8 mouse cellular contexts compared by ENCODE assay signal in the genomic region with DNA sequence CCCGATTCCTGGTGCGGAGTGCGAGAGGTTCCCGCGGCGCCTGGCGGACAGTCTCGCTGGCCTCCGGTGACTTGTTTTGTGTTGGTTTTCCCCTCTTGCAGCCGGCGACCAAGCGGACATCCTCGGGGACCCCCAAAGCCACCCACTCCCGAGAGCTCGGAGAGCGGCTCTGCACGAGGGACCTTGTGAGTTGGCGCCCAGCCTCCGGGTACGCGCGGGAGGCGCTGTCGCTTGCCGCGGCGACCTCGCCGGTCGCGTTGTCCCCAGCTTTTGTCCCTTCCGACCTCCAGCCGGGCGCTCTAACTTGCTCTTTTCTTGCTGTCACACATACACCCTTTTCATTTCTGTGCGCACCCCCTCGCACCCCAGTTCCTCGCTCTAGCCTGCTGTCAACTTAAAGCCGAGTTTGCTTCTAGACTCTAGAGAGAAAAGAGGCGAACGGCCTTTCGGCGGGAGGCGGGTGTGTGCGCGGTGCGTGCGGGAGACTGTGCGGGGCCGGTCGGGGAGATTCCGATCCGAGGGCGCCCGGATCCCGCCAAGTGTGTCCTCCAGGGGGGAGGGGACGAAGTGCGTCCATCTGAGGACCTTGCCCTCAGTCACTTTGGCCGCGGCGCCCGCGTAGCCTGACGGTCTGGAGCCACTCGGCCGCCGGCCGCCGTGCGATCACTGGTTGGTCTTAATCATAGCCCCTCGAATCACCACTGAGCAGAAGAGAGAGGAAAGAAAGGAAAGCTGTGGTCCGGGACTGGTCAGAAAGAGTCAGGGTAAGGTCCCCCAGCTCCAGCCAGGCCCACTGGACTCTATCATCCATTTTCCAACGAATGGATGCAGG. TPM values are rescaled to one million over a fixed set of nuclear protein-coding genes. Genes with fewer than 3 reads are reported as not detected.
DNase-seq lines count a peak whose midpoint lies in the region; ATAC-seq and TF ChIP-seq lines count a peak whose summit lies in the region.

No protein-coding gene starts in this region.

- no peak for DNase-seq in spleen, adult 2 months (ENCODE audit: low read depth in 1 of 2, low spot score in 2 of 2)
- DNase-seq in spleen, postnatal 4 days (ENCODE audit: low spot score in 2 of 2) = no peak
- DNase-seq in heart, postnatal 14 days = peak; percentile 59 to 62
- DNase-seq in kidney, postnatal 4 days = peak; percentile 64 to 78
- no peak for DNase-seq in layer of hippocampus, postnatal 14 days (ENCODE audit: low spot score in 2 of 2)

- peaks cover 25% of the 10 kb centered on the region for H3K27me3 ChIP-seq in spleen, adult 2 months (ENCODE audit: control insufficient read depth, insufficient read depth, low read length)
- H3K27me3 ChIP-seq in embryonic facial prominence, embryonic 13.5 days = peaks cover 84% of the 10 kb centered on the region
- H3K27me3 ChIP-seq in midbrain, embryonic 16.5 days (ENCODE audit: control insufficient read depth, insufficient read depth, low read depth, low read length) = peaks cover 21% of the 10 kb centered on the region

- H3K9me3 ChIP-seq in embryonic facial prominence, embryonic 13.5 days = no peaks in the 10 kb centered on the region
- H3K9me3 ChIP-seq in midbrain, embryonic 16.5 days (replicated peaks; ENCODE audit: control insufficient read depth, low read length, poor library complexity, severe bottlenecking) = no peaks in the 10 kb centered on the region

- ATAC-seq in embryonic facial prominence, embryonic 13.5 days (ENCODE audit: insufficient number of reproducible peaks, insufficient read depth, low FRiP score, low TSS enrichment, low read depth) = no peak
- no peak for ATAC-seq in midbrain, embryonic 16.5 days
- no peak for ATAC-seq in megakaryocyte, adult 5-6 weeks (ENCODE audit: poor library complexity, severe bottlenecking)

- no peak for TF ChIP-seq CTCF in spleen, adult 2 months (IDR thresholded peaks at IDR 0.05; ENCODE audit: extremely low read depth, insufficient read depth, insufficient read length, insufficient replicate concordance)

- no peaks in the 10 kb centered on the region for H3K36me3 ChIP-seq in spleen, adult 2 months (ENCODE audit: control insufficient read depth, insufficient read depth, low read length)
- H3K36me3 ChIP-seq in embryonic facial prominence, embryonic 13.5 days = no peaks in the 10 kb centered on the region
- H3K36me3 ChIP-seq in midbrain, embryonic 16.5 days (ENCODE audit: control insufficient read depth, insufficient read depth, low read length) = no peaks in the 10 kb centered on the region

- peak overlapping the region; percentile 60 for H3K9ac ChIP-seq in embryonic facial prominence, embryonic 13.5 days
- peak overlapping the region; percentile 54 for H3K9ac ChIP-seq in midbrain, embryonic 16.5 days (ENCODE audit: low read depth, low read length)

- H3K4me1 ChIP-seq in spleen, adult 2 months (ENCODE audit: control insufficient read depth, insufficient read depth, insufficient read length) = 0 out of 2 replicates have a peak, but pooled peaks cover 2% of the 10 kb centered on the region
- H3K4me1 ChIP-seq in embryonic facial prominence, embryonic 13.5 days = peaks cover 57% of the 10 kb centered on the region
- peaks cover 37% of the 10 kb centered on the region for H3K4me1 ChIP-seq in midbrain, embryonic 16.5 days (ENCODE audit: control insufficient read depth, insufficient read depth, low read length)

- peak overlapping the region; percentile 80 for H3K4me2 ChIP-seq in embryonic facial prominence, embryonic 13.5 days
- peak overlapping the region; percentile 84 for H3K4me2 ChIP-seq in midbrain, embryonic 16.5 days (ENCODE audit: low read length)

- 5% methylated on average over 72 of the region's 72 CpGs for WGBS in spleen, adult 2 months
- under 1% methylated on average over 72 of the region's 72 CpGs for WGBS in embryonic facial prominence, embryonic 13.5 days
- WGBS in midbrain, embryonic 16.5 days = under 1% methylated on average over 72 of the region's 72 CpGs

- H3K4me3 ChIP-seq in spleen, adult 2 months (ENCODE audit: extremely low read depth, insufficient read depth, insufficient read length) = peak overlapping the region; percentile 45; the same call in 1 of the 2 replicates
- H3K4me3 ChIP-seq in embryonic facial prominence, embryonic 13.5 days = peak overlapping the region; percentile 48
- H3K4me3 ChIP-seq in midbrain, embryonic 16.5 days (ENCODE audit: low read depth, low read length) = peak overlapping the region; percentile 43

- no peak overlapping the region for H3K27ac ChIP-seq in spleen, adult 2 months (ENCODE audit: insufficient read depth, low read length)
- no peak overlapping the region for H3K27ac ChIP-seq in embryonic facial prominence, embryonic 13.5 days
- H3K27ac ChIP-seq in midbrain, embryonic 16.5 days (ENCODE audit: low read length) = no peak overlapping the region

- intact Hi-C loops in heart, postnatal 14 days (cut with DNase I) = loop anchor here (5.0 kb wide), 1 partner anchor 368 kb away; no protein-coding TSS in a partner anchor

- TF ChIP-seq POLR2A in spleen, adult 2 months (IDR thresholded peaks at IDR 0.05; ENCODE audit: low read depth, low read length) = no peak

RNA-seq across cellular contexts. Expression of gene Esrrg, which starts 0.6 kb away (rescaled TPM):
- polyA plus RNA-seq in spleen, adult 2 months (2012; rRNA removed) = 0.21 and 0.27 TPM in 2 replicates
- 1.00 and 2.0 TPM in 2 replicates for polyA plus RNA-seq in embryonic facial prominence, embryonic 13.5 days (2015; fragmentation: Nextera tagmentation; extraction: Ambion mirVana)
- total RNA-seq in heart, postnatal 14 days (2021) = 10 to 100 TPM; 35.6 to 36.4 TPM
- 24.9 and 26.5 TPM in 2 replicates for polyA plus RNA-seq in midbrain, embryonic 16.5 days (2015; fragmentation: Nextera tagmentation; extraction: Ambion mirVana)
- not detected in 2 replicates for total RNA-seq in megakaryocyte, adult 5-6 weeks (2015)
- total RNA-seq in megakaryocyte, adult 5-6 weeks (2017) = not detected in 2 replicates
- total RNA-seq in layer of hippocampus, postnatal 14 days (2021) = 10 to 100 TPM; 16.1 to 16.4 TPM

Comparison
In these comparisons a context has a peak if more than half of its experiments do, and no peak if none do; other contexts are left out.
1. DNase-seq: peak in heart, postnatal 14 days (2 of 2) and kidney, postnatal 4 days (2 of 2); none in spleen, adult 2 months (0 of 2), spleen, postnatal 4 days (0 of 2) and layer of hippocampus, postnatal 14 days (0 of 2).
2. RNA of gene Esrrg, which starts 0.6 kb away (total RNA-seq): 35.6 to 36.4 TPM in heart, postnatal 14 days and 16.1 to 16.4 TPM in layer of hippocampus, postnatal 14 days; not detected in megakaryocyte, adult 5-6 weeks; every median in the first group is over 10 times any median in the second.
3. Peak in every context shown above with its lines, with median percentiles within 50 percentile points of each other: H3K4me3 ChIP-seq.